Mouse (Mus musculus) forebrain, embryonic 10.5 days (tissue): Measurements from ENCODE around the gene Tcf25. TPM values are rescaled to one million over a fixed set of nuclear protein-coding genes. Genes with fewer than 3 reads are reported as not detected.

Experiments
- DNase-seq: peaks from one replicate; pipeline ENCODE4 v3.0.0-alpha.2; 2017; ENCODE audit warnings: low spot score; ENCODE audit errors: extremely low spot score
- H3K27ac ChIP-seq: fragments of 300-500 bp; sonication (generic); 2 replicates; pipeline ENCODE4 v1.5.1; 2016; ENCODE audit warnings: mild to moderate bottlenecking
- H3K27me3 ChIP-seq: fragments of 300-500 bp; sonication (generic); 2 replicates; pipeline ENCODE4 v1.6.1; 2016; ENCODE audit warnings: mild to moderate bottlenecking; ENCODE audit not compliant: poor library complexity, severe bottlenecking
- H3K36me3 ChIP-seq: fragments of 300-500 bp; sonication (generic); replicated peaks from 2 replicates; pipeline ENCODE4 v1.6.1; 2016; ENCODE audit warnings: mild to moderate bottlenecking, moderate library complexity
- H3K4me1 ChIP-seq: fragments of 300-500 bp; sonication (generic); 2 replicates; pipeline ENCODE4 v1.6.1; 2016
- H3K4me3 ChIP-seq: fragments of 300-500 bp; sonication (generic); 2 replicates; pipeline ENCODE4 v1.5.1; 2016; ENCODE audit warnings: mild to moderate bottlenecking, moderate library complexity
- H3K9me3 ChIP-seq: fragments of 300-500 bp; sonication (generic); 2 replicates; pipeline ENCODE4 v1.6.1; 2016; ENCODE audit warnings: mild to moderate bottlenecking, moderate library complexity
- WGBS: fragments of 180-500 bp; shearing (Covaris S2); methylation state at CpG from one replicate; pipeline ENCODE4 v1.1.7; 2016; 5-methylcytosine and 5-hydroxymethylcytosine counted together
- polyA plus RNA-seq: library from polyadenylated mRNA; unstranded; fragments of >200 nt; fragmentation: Nextera tagmentation; extraction: Ambion mirVana; gene quantifications from 2 replicates; pipeline ENCODE4 v1.2.1, GENCODE M21; 2016

Gene Tcf25
- polyA plus RNA-seq, result 146 and 151 TPM in 2 replicates

DNA sequence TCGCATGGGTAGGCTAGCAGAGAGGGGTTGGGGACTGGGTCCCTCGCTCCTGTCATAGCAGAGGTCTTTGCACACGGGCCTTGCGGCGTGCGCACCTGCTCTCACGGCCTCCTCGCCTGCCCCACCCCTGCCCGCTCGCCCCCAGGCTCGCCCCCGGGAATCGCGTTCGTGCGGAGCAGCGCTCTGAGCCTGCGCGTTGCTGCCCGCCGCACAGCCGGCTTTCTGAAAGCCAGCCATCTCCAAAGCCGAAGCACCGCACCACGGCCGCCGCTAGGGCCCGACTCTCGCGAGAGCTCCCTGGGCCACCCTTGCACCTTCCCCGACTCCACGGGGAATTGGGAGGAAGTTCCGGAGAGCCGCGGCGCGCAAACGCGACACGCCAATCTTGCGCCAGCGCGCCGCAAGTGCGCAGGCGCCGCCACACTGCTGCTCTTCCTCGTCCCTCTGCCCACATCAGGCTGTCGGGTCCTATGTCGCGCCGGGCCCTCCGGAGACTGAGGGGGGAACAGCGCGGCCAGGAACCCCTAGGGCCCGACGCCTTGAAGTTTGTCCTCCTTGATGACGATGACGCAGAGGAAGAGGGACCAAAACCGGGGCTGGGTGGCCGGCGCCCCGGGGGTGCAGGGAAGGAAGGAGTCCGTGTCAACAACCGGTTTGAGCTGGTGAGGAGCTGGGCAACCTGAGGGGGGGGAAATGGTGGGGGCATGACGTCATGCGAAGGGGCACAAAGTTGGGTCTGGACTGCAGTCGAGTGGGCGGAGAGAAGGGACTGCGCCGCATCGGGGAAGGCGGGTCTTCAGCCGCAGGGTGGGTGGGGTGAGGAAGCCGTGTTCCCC, at the start of gene Tcf25:
TSS of gene Tcf25 (plus strand) at position 351 of the 836 bp plus-strand sequence.
- peak within 1 kb of the TSS; percentile 95 for H3K27ac ChIP-seq
- H3K36me3 ChIP-seq, result peaks cover 23% of the 10 kb centered on the region
- DNase-seq, result peak; percentile 97
- under 1% methylated on average over 75 of the region's 75 CpGs for WGBS
- H3K4me1 ChIP-seq, result peaks cover 29% of the 10 kb centered on the region
- peak within 1 kb of the TSS; percentile 65 for H3K4me3 ChIP-seq
- H3K27me3 ChIP-seq, result no peaks in the 10 kb centered on the region
- H3K9me3 ChIP-seq, result no peaks in the 10 kb centered on the region

DNA sequence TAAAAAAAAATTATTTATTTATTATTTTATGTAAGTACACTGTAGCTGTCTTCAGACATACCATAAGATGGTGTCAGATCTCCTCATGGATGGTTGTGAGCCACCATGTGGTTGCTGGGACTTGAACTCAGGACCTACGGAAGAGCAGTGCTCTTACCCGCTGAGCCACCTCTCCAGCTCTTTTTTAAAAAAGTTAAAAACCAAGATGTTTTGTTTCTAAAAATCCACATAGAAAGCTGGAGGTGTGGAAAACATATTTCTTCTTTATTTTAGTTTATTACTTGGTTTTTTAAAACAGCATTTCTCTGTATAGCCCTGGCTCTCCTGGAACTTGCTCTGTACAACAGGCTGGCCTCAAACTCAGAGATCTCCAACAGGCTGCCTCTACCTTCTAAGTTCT, 45.0 kb upstream of the Tcf25 start:
- 97% methylated on average over 2 of the region's 2 CpGs for WGBS
- no peaks in the 10 kb centered on the region for H3K36me3 ChIP-seq
- no peak for DNase-seq
- peaks cover 32% of the 10 kb centered on the region for H3K4me1 ChIP-seq
- H3K27ac ChIP-seq, result no peak overlapping the region
- no peak overlapping the region for H3K4me3 ChIP-seq
- H3K9me3 ChIP-seq, result no peaks in the 10 kb centered on the region
- H3K27me3 ChIP-seq, result peaks cover 13% of the 10 kb centered on the region

DNA sequence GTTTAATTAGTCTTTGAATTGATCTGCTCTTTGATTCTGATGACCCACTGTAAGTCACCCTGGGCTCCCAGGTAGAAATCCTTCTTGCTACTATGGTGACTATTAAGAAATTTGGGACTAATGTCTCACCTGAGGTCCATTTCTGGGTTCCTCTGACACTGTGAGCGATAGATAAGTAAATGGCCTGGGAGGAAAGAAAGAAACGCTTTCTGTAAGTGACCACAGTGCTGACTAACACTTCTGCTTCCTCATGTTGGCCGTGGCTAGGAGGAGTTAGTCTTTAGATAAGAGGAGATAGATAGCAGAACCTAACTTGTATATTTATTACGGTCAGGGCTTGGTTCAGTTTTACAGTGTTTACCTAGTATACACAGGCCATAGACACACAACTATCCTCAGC, 44.2 kb upstream of the Tcf25 start:
- WGBS, result 93% methylated on average over 4 of the region's 4 CpGs
- no peak overlapping the region for H3K27ac ChIP-seq
- peaks cover 21% of the 10 kb centered on the region for H3K27me3 ChIP-seq
- no peak for DNase-seq
- peaks cover 40% of the 10 kb centered on the region for H3K4me1 ChIP-seq
- H3K9me3 ChIP-seq, result no peaks in the 10 kb centered on the region
- no peak overlapping the region for H3K4me3 ChIP-seq
- no peaks in the 10 kb centered on the region for H3K36me3 ChIP-seq

DNA sequence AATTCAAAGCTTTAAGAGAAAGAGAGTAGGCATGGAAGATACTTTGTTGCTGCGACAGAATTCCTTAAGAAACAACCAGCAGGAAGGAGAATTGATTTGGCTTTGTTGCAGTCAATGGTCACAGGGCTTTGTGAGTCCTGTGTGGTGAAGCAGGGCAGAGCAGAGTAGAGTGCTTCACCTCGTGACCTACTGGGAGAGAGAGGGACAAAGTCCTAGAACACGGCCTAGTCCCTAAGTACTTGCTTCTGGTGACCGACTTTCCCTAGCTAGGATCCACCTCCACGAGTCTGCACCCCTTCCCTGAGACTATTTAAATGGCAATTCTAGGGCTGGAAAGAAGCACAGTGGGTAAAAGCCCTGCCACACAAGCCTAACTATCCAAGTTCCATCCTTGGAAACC, 43.6 kb upstream of the Tcf25 start:
- Histone ChIP-seq H3K4me3 (no peak overlapping the region), H3K9me3 (no peaks in the 10 kb centered on the region), H3K4me1 (peaks cover 46% of the 10 kb centered on the region), H3K27ac (no peak overlapping the region), H3K27me3 (peaks cover 23% of the 10 kb centered on the region), H3K36me3 (no peaks in the 10 kb centered on the region)
- WGBS, result 70% methylated on average over 5 of the region's 5 CpGs
- no peak for DNase-seq

DNA sequence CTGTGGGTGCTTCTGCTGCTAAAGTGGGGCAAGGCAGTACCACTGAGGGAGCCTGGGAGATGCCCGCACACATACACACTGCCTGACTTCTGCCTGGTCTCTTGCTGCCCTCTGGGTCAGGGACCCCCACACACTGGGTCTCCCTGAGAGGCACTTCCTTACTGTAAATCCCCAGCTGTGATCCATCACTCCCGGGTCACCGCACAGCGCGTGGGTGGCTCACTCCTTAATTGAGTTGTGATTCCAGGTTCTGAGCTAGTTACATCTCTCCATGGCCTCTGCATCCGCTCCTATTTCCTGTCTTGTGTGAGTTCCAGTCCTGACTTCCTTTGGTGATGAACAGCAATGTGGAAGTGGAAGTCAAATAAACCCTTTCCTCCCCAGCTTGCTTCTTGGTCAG, 42.9 kb upstream of the Tcf25 start:
- H3K27ac ChIP-seq, result no peak overlapping the region
- no peak for DNase-seq
- 90% methylated on average over 6 of the region's 6 CpGs for WGBS
- H3K27me3 ChIP-seq, result peaks cover 23% of the 10 kb centered on the region
- no peak overlapping the region for H3K4me3 ChIP-seq
- no peaks in the 10 kb centered on the region for H3K36me3 ChIP-seq
- no peaks in the 10 kb centered on the region for H3K9me3 ChIP-seq
- peaks cover 50% of the 10 kb centered on the region for H3K4me1 ChIP-seq

DNA sequence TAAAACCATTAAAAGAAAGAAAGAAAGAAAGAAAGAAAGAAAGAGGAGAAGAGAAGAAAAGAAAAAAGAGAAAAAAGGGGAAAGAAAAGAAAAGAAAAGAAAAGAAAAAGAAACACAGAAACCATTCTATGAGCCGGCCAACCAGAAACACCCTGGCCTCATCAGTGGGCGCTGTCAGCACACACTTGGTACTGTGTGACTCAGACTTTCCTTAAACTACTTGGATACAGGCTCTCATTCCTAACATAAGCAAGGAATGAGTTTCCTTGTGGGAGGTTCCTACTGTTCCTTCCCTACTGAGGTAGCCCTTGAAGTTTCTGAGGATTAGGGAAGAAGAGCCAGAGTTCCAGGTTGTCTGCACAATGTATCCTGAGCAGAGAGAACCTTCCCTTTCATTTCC, 42.3 kb upstream of the Tcf25 start:
- Histone ChIP-seq H3K9me3 (no peaks in the 10 kb centered on the region), H3K27me3 (peaks cover 23% of the 10 kb centered on the region), H3K4me3 (no peak overlapping the region), H3K36me3 (no peaks in the 10 kb centered on the region), H3K4me1 (peaks cover 50% of the 10 kb centered on the region), H3K27ac (no peak overlapping the region)
- no peak for DNase-seq
- WGBS, result 85% methylated on average over 2 of the region's 2 CpGs

DNA sequence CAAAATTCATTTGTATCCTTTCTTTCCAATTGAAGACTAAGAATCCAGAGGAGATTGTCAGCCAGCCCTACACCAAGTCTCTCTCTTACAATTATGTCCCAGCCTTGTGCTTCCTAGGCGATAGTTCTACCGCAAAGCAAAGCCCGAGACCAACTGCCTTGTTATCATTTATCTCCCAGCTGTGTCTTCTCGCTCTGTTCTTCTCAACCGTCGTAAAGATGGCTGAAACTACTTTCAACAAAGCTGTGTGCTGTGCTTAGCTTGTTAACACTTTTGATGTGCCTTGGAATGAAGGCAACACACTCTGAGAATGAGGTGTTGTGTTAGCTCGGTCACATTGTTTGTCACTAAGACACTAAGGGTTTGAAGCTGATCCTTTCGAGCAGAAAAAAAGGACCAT, 41.7 kb upstream of the Tcf25 start:
- peak overlapping the region; percentile 85 for H3K27ac ChIP-seq
- H3K36me3 ChIP-seq, result no peaks in the 10 kb centered on the region
- H3K27me3 ChIP-seq, result peaks cover 23% of the 10 kb centered on the region
- peak overlapping the region; percentile 70 for H3K4me3 ChIP-seq
- H3K9me3 ChIP-seq, result no peaks in the 10 kb centered on the region
- 46% methylated on average over 8 of the region's 8 CpGs for WGBS
- DNase-seq, result no peak
- H3K4me1 ChIP-seq, result peaks cover 50% of the 10 kb centered on the region

DNA sequence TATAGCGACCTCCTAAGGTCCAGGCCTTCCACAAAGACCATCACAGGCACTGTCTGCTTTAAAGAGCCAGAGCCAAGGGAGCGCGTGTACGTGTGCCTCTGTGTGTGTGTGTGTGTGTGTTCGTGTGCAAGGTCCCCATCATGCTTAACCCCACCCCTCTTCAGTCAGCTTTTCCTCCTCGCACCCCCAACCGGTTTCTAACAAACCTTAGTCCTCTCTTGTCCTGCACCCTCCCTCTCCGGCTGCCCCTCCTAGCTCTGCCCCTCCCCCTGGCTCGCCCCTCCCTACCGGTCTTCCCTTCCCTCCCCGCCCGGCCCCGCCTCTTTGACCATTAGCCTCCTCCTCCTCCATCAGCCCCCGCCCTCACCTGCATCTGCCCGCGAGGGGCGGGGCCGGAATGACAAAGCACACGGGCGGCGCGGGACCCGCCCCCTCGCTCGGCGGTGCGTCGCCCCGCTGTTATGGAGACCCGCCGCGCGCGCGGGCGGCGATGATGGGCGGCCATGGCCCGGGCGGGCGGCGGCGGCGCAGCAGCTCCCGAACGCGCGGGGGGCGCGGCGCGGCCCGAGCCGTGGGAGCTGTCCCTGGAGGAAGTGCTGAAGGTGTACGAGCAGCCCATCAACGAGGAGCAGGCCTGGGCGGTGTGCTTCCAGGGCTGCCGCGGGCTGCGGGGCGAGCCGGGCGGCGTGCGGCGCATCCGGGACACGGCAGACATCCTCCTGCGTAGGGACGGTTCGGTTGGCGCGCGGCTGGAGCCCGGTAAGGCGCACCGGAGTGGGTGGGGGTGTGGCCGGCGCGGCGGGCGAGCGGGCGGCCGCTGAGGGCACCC, 41.1 kb upstream of the Tcf25 start, which contains the start of gene Spire2:
TSS of gene Spire2 (plus strand) at position 452 of the 829 bp plus-strand sequence.
- H3K27me3 ChIP-seq, result peaks cover 23% of the 10 kb centered on the region
- no peaks in the 10 kb centered on the region for H3K9me3 ChIP-seq
- peak within 1 kb of the TSS; percentile 70 for H3K4me3 ChIP-seq
- H3K4me1 ChIP-seq, result peaks cover 46% of the 10 kb centered on the region
- no peaks in the 10 kb centered on the region for H3K36me3 ChIP-seq
- peak within 1 kb of the TSS; percentile 85 for H3K27ac ChIP-seq
- WGBS, result under 1% methylated on average over 85 of the region's 85 CpGs
- peak; percentile 88 for DNase-seq

DNA sequence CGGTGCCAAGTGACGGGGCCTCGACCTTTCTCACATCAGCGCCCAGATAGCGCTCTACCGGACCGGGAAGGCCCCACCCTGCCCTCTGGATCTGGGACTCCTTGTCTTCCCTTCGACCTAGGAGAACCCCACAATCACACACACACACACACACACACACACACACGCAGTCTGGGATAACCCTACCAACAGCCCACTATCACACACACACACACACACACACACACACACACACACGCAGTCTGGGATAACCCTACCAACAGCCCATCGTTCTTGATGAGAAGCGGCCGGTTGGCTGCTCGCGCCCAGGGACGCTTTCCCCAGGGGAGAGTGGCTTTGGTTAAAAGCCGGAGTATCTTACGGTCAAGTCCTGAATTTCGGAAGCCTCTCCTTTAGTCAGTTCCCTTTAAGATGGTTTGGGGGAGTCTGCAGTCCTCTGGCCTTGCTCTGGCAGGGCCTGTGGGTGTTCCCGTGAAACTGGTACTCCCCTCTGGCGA, 40.4 kb upstream of the Tcf25 start:
- no peaks in the 10 kb centered on the region for H3K9me3 ChIP-seq
- H3K27ac ChIP-seq, result peak overlapping the region; percentile 85
- peak; percentile 26 for DNase-seq
- H3K36me3 ChIP-seq, result no peaks in the 10 kb centered on the region
- WGBS, result 2% methylated on average over 20 of the region's 21 CpGs
- peaks cover 23% of the 10 kb centered on the region for H3K27me3 ChIP-seq
- H3K4me3 ChIP-seq, result peak overlapping the region; percentile 70
- H3K4me1 ChIP-seq, result peaks cover 45% of the 10 kb centered on the region

DNA sequence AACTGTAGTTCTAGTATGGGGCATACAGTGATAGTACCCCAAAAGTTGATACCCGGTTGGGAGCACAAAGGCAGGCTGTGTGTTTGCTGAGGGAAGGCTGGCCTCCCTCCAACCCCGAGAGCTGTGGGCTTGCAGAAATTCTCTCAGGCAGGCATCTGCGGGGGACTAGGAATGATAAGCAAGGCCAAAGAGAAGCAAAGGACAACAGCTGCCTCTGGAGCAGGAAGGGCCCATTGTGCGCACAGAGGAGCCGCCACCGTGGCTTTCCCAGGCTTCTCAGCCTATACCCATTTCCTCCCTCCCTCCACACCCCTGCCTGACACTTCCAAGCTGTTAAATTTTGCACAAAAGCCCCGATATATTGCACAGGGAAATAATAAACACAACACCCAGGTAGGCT, 39.7 kb upstream of the Tcf25 start:
- no peak for DNase-seq
- Histone ChIP-seq H3K4me1 (peaks cover 45% of the 10 kb centered on the region), H3K9me3 (no peaks in the 10 kb centered on the region), H3K27me3 (peaks cover 23% of the 10 kb centered on the region), H3K36me3 (no peaks in the 10 kb centered on the region), H3K4me3 (peak overlapping the region; percentile 70), H3K27ac (peak overlapping the region; percentile 54; the same call in 1 of the 2 replicates)
- WGBS, result 4% methylated on average over 7 of the region's 7 CpGs

DNA sequence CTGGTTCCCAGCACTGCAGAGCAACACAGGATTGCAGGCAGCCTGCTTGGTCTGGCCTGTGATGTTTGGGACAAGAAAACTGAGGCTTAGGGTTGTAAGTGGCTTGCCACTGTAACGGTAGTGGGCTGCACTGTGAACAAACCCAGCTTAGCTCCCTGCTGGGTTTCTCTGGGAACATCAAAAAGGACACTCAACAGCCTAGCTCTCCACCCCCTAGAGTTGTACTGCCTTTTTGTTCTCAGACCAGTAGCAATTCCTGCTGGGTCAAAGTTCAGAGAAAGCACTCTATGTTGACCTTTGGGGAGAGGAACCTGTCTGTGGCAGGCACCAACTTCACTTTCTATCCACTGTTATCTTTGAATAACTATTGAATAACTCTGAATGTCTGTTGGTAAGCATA, 39.1 kb upstream of the Tcf25 start:
- H3K4me3 ChIP-seq, result peak overlapping the region; percentile 70
- peaks cover 45% of the 10 kb centered on the region for H3K4me1 ChIP-seq
- H3K9me3 ChIP-seq, result no peaks in the 10 kb centered on the region
- H3K27ac ChIP-seq, result peak overlapping the region; percentile 54; the same call in 1 of the 2 replicates
- H3K36me3 ChIP-seq, result no peaks in the 10 kb centered on the region
- H3K27me3 ChIP-seq, result peaks cover 23% of the 10 kb centered on the region
- WGBS, result 0% methylated on average over 1 of the region's 1 CpGs
- no peak for DNase-seq

DNA sequence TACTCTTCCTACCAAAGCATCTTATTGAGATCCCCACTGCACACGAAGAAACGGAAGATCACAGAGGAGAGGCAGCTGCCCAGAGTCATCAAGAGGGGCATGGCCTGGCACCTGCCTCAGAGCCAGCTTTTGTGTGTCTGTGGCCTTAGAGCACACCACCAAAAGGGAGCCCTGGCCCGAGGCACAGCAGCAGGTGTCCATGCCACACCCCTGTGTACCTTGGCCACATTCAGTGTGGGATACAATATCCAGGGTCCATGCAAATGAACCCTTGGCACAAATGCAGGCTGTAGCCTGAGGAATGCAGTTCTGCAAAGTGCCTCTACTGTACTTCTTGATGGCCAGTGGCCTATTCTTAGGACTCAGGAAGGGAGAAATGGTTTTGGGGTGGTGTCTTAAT, 36.1 kb upstream of the Tcf25 start:
- Histone ChIP-seq H3K36me3 (peaks cover 6% of the 10 kb centered on the region; the same call in 1 of the 2 replicates), H3K27me3 (peaks cover 16% of the 10 kb centered on the region), H3K4me3 (no peak overlapping the region), H3K27ac (no peak overlapping the region), H3K9me3 (no peaks in the 10 kb centered on the region), H3K4me1 (peaks cover 28% of the 10 kb centered on the region)
- WGBS, result 91% methylated on average over 3 of the region's 3 CpGs
- no peak for DNase-seq
